Mouse (Mus musculus): ENCODE results near the gene Tmub1.
A peak's percentile ranks its signal among the peaks of the same experiment; 100 is the strongest.

The Tmub1 gene

GRCm38 (mm10) chr5:24453283-24453984, 5.8 kb upstream of the Tmub1 start:
- DNase-seq = no peak

- peak in 1 of 2 experiments; percentile 21 for DNase-seq
These were observed 5.1 kb upstream of the Tmub1 start for GRCm38 (mm10) chr5:24452691-24453233.

- DNase-seq = peak in 1 of 2 experiments; percentile 30
These were observed 4.5 kb upstream of the Tmub1 start, which contains the start of gene Agap3 for GRCm38 (mm10) chr5:24452030-24452690. Agap3 (plus strand) TSS chr5:24452177.

- DNase-seq = peak; percentile 72 to 78
These were observed 3.8 kb upstream of the Tmub1 start for GRCm38 (mm10) chr5:24451264-24452029.

- DNase-seq = no peak
These were observed 1.0 kb downstream of the Tmub1 start for GRCm38 (mm10) chr5:24446630-24447029.

- DNase-seq = no peak
These were observed 2.1 kb downstream of the Tmub1 start for GRCm38 (mm10) chr5:24445428-24446080.

- peak; percentile 86 to 95 for DNase-seq
These were observed 2.8 kb downstream of the Tmub1 start, which contains the start of gene Fastk for GRCm38 (mm10) chr5:24444746-24445427. Fastk (minus strand) TSS chr5:24445287.

GRCm38 (mm10) chr5:24443927-24444326, 3.7 kb downstream of the Tmub1 start:
- DNase-seq = no peak

- DNase-seq = no peak
These were observed 4.5 kb downstream of the Tmub1 start for GRCm38 (mm10) chr5:24443204-24443603.

GRCm38 (mm10) chr5:24442029-24442428, 5.6 kb downstream of the Tmub1 start:
- no peak for DNase-seq

GRCm38 (mm10) chr5:24441187-24441586, 6.5 kb downstream of the Tmub1 start:
- DNase-seq = no peak

- no peak for DNase-seq
These were observed 13.7 kb downstream of the Tmub1 start for GRCm38 (mm10) chr5:24433993-24434392.

- DNase-seq = no peak
These were observed 19.1 kb downstream of the Tmub1 start for GRCm38 (mm10) chr5:24428596-24428995.

- DNase-seq = no peak
These were observed 19.7 kb downstream of the Tmub1 start for GRCm38 (mm10) chr5:24427981-24428402.

- no peak for DNase-seq
These were observed 20.4 kb downstream of the Tmub1 start for GRCm38 (mm10) chr5:24427285-24427633.

GRCm38 (mm10) chr5:24426556-24427284, 20.9 kb downstream of the Tmub1 start:
- DNase-seq = no peak

GRCm38 (mm10) chr5:24426037-24426432, 21.6 kb downstream of the Tmub1 start:
- no peak for DNase-seq

GRCm38 (mm10) chr5:24425421-24426036, 22.1 kb downstream of the Tmub1 start:
- peak; percentile 51 to 70 for DNase-seq

GRCm38 (mm10) chr5:24424861-24425411, 22.7 kb downstream of the Tmub1 start:
- DNase-seq = peak; percentile 74 to 83

- no peak for DNase-seq
These were observed 23.5 kb downstream of the Tmub1 start for GRCm38 (mm10) chr5:24424004-24424781.
